Mouse (Mus musculus): ENCODE results near the gene Mfsd6l.

Mfsd6l gene

DNA sequence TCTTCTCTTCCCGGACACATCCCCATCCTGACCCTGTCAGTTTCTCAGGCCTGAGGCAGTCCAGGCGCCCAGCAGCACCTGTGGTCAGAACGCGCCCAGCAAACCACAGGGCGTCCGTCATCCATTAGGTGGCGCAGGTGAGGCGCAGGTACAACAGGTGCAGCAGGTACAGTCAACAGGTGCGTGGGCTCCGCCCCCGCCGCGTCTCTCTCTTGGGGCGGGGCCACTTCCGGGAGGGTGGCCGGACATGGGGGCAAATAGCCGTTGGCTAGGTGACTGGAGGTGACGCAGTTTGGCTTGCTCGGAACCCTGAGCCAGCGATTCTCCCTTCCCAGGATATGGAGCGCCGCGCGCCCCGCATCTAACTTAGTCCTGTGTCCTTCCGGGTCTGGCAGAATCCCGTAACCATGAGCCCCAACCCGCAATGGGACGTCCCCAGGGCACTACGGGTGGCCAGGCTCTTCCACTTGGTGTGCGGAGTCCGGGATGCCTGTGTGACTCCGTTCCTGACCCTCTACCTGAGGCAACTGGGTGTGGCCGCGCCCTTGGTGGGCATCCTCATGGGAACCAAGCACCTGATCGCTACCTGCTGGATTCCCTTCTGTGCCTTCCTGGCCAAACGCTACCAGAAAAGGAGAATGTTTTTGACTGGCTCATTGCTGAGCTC lies at the start of gene Mfsd6l:
Gene Mfsd6l (plus strand): TSS at position 269 of the 667 bp plus-strand sequence.
- DNase-seq (ENCODE audit: low spot score) = peak; percentile 41

DNA sequence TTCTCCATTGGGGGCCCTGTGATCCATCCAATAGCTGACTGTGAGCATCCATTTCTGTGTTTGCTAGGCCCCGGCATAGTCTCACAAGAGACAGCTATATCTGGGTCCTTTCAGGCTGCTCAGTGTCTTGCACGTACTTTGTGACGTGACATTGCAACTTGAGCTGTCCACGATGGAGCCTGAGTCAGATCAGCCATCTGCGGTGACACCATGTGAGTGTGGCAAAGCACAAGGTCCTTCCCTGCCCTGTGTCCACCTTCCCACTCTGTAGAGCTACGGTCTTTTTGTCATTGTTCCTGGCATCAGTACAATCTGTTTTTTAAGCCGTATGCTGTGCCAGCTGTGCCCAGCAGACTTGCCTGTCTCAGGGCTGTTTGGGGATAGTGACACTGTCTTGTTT lies 48.7 kb upstream of the Mfsd6l start:
- DNase-seq (ENCODE audit: low spot score) = no peak

DNA sequence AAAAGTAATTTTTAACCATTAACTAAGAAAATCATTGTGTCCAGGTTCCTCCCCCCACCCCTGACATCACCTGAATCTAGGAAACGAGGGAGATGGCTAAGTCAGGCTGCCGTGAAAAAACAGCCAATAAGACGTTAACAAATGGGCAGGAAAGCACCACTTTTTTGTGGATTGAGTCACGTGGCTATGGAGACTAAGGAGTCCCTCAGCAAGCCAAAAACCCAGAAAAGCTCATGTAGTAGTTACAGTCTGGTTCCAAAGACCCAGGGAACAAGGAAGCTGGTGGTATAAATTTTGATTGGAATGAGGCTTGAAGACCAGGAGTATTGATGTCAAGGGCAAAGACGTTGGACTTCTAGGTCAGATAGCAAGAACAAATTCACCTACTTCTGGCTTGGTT lies 47.4 kb upstream of the Mfsd6l start:
- no peak for DNase-seq (ENCODE audit: low spot score)

DNA sequence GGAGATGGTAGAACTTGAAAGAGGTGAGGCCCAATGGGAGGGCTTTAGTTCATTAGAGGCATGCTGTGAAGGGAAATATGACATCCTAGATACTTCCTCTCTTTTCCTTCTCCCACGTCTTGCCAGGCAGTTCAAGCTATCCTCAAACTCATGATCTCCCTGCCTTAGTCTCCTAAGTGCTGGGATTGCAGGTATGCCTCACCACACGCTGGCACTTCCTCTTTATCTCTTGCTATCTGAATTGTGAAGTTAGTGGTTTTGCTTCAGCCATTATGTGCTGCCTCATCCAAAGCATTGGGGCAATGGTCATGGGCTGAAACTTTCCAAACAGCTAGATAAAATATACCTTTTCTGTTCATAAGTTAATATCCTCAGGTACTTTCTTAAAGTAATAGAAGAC lies 46.8 kb upstream of the Mfsd6l start:
- DNase-seq (ENCODE audit: low spot score) = no peak

DNA sequence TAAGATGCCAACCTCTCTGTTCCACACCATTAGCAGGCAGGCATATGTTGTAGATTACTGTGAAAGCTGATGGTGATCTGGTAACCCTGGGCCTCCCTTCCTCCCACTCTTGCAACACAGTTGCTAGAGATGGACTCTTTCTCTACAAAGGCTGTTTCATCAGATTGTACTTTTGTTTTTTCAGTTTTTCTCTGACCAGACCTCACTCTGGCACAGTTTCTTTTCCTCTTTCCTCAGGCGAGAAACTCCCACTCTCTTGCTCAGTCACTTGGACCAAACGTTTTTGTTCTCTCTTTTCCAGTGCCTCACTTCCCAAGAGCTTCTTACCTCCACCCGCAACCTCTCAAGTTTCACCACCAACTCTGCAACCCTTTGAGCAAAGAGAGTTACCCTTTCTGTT lies 42.0 kb upstream of the Mfsd6l start:
- no peak for DNase-seq (ENCODE audit: low spot score)

DNA sequence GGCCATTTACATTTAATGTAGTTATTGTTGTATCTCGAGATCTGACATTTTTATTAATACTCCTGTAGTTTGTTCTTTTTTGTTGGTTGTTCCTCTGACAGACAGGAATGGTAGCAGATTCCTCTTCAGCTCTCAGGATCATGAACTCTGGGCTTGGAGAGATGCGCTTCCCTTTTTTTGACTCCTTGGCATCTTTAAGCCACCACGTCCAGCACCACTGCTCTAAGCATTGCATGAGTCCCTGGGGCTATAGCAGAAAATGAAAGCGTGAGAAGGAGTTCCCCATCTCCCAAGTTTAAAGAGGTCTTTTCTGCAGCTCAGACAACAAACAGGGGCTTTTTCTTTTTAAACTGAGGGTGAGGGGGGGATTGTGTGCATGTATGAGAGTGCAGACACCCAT lies 36.6 kb upstream of the Mfsd6l start:
- no peak for DNase-seq (ENCODE audit: low spot score)

DNA sequence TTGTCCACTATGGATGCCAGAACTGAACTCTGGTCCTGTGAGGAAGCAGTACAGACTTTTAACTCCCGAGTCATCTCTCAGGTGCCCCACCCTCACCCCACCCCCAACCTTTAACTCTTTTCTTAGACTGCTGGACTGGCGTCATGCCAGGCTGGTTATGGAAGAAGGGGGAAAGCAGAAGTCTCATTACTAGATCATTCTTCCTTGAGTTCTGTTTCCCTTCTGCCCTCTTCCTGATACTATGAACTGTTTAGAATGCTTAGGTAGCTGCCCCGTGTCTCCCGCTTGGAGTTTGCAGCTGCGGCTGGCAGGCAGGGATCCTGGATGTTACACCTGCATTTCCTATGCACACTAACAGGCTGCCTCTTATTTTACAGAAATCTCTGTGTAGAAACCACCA lies 36.2 kb upstream of the Mfsd6l start:
- DNase-seq (ENCODE audit: low spot score) = no peak

DNA sequence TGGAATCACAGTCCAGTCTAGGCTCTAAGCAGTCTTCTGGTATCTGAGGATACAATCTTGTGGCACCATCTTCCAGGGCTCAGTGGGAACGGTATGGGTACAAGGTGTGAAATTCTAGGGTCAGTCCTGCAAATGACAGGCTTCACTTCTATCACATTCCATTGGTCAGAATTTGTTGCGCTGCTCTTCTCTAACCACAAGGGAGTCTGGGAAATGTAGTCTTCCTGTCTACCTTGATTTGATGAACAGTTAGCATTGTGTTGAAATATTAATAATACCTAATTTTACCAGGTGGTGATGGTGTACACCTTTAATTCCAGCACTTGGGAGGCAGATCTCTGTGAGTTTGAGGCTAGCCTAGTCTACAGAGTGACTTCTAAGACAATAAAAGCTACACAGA lies 35.5 kb upstream of the Mfsd6l start:
- no peak for DNase-seq (ENCODE audit: low spot score)

DNA sequence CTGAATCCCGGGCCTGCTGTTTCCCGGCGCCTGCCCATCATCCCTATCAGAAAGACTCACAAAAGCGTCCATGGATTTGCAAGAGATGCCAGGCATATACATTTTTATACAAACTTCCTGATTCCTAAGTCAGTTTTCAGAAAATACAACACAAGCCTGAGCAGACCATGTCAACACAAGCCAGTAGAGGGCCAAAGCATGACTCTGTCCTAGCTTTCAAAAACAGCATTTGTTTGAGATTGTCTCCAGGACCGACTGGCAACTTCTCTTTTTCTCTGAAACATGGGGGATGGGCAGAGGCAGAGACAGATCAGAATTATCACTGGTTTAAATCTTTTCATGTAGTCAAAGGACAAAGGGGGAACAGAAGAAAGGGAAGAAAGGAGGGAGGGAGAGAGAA lies 34.6 kb upstream of the Mfsd6l start:
- no peak for DNase-seq (ENCODE audit: low spot score)

DNA sequence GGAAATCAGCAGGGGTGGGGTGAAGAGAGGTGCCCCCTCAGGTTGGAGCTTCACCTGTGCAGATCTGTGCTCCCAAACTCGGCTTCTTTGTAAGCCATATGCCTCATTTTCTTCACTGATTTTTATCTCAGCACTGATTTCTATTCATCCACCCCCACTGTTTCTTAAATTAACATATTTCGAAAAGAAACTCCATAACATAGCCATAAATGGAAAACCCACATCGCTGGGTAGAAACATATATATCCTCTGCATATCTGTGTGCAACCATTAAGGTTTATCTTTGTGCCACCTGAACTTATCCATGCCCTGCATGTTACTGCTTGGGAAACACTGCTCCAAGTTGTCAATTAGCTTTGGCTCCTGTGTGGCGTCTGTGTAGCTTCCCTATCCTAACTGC lies 29.5 kb upstream of the Mfsd6l start:
- no peak for DNase-seq (ENCODE audit: low spot score)

DNA sequence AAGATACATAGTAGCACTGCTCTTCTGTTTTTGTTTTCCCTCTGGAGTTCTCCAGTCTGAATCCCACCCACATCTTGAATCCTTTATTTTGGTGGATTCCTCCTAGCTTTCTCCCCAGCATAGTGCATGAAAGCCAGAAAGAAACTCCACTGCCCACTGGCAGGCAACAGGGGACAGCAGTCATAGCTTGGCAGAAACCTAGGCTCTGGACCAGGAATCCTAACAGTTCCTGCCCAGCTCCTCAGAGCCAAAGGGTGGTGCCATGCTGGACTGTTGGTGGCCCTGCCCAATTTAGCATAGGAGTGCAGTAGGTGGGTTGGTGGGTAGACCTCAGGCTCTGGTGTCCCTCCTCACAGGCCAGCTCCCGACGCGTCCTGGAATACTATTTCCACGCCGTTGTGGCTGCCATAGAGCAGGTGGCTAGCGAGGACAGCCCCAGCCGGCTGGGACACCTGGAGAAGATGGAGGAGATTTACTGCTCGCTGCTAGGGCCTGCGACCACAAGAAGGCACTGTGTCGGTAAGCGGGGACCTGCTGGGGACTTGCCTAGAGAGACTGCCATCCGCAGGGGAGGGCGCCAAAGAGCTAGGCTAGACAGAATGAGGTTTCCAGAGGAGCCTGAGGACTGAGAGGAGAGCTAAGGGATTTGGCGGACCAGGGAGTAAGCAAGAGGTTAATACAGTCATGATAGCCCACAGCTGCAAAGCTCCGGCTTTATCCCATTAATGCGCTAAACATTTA lies 24.8 kb upstream of the Mfsd6l start:
- no peak for DNase-seq (ENCODE audit: low spot score)

DNA sequence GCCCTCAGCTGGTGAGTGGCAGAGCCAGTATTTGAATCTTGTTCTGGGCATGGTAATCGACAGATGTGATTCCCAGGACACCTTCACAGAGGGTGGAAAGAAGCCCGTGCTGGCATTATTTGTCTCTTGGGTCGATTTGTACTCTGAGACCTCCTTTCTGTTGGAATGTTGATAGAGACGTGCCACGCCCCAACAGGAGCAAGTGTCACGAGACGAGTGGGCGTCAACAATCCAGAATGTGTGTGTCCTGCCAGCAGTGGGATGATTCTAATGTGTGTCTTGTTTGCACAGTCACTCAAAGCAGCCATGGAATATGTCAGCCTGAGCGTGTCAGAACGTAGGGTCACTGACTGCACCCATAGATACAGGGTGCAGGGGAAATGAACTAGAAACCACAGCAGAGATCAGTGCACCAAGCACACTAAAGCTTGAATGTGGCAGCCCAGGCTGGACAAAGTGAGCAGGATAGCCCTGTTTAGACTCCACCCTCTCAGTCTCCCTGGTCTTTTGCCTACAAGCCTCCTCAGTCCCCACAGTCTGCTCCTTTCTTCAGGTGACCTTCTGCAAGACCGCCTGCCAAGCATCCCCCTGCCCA lies 23.9 kb upstream of the Mfsd6l start:
- no peak for DNase-seq (ENCODE audit: low spot score)

DNA sequence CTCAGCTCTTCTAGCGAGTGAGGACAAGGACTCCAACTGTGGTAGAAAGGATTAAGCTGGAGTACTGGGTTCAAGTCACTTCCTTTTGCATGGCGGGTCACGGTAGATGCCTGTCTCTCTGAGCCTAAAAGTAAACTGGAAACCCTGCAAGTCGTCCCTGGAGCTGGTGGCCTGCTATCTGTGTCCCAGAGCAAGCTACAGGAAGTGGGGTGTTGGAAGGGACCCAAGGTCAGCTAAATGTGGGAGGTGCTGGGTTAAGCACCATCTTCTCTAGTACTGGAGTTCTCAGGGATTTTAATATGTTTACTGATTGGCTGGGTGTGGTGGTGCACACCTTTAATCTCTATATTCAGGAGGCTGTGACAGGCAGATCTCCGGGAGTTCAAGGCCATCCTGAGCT lies 23.2 kb upstream of the Mfsd6l start:
- DNase-seq (ENCODE audit: low spot score) = no peak

DNA sequence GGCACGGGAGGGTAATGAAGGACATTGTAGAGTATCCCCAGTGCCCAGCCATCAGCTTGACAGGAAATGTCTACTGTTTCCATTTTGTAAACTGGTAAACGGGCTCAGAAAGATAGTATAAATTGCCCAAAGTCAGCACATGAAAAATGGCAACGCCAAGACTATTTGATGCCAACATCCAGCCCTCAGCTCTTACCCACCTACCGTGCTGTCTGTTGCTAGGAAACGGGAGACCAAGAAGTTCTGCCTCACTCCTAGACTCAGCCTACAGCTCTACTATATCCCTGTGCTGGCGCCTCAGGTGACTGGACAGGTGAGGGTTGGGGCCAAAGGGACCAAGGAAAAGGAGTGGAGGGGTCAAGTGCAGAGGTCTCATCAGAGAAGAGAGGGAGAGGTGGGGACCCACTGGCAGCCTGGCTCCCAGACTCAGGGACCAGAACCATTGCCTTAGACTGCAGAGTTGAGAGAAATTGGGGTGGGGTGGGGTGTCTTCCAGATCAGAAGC lies 22.0 kb upstream of the Mfsd6l start:
- DNase-seq (ENCODE audit: low spot score) = no peak

DNA sequence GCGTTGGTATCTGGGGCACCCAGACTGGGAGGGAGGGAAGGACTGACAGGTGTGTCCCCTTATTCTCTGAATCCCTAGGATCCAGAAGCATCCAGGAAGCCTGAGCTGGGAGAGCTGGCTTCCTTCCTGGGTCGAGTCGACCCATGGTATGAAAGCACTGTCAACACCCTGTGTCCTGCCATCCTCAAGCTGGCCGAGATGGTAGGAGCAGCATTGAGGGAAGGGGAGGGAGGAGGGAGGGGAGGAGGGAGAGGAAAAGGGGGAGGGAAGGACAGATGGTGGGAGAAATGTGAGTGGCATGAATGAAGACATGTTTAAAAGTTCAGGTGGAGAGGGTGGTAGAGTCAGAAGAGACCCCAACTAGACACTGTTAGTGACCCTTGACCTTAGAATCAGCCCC lies 20.0 kb upstream of the Mfsd6l start:
- no peak for DNase-seq (ENCODE audit: low spot score)

DNA sequence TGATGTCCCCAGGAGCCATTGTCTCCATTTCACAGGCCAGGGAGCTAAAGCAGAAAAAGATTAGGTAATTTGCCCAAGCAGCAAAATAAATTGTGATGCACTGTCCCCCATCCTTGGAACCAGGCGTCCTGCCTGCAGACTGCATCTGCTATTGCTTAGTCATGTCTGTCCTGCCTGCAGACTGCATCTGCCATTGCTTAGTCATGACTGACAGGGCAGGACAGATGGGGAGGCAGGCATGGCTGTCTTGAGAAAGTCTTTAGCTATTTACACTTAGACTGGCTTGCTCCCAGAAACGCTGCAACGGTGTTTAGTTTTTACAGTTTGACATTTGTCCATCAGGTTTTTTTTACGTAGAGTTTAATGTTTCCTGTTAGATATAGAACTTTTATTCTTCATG lies 19.5 kb upstream of the Mfsd6l start:
- DNase-seq (ENCODE audit: low spot score) = no peak

DNA sequence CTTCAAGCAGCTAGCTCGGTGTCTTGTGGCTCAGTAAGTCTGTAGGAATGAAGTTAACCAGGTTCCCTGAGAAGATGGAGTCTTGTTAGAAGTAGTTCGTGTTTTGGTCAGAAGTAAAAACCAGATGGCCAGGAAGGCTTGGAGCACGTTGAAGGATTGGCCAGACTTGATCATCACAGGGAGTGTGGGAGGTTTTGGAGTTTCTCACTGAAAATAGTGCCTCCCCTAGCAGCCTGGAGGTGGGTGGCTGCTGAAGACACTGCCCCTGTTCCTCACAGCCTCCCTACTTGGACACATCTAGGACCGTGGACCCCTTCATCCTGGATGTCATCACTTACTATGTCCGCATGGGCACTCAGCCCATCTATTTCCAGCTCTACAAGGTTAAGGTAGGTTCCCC lies 16.4 kb upstream of the Mfsd6l start:
- no peak for DNase-seq (ENCODE audit: low spot score)

DNA sequence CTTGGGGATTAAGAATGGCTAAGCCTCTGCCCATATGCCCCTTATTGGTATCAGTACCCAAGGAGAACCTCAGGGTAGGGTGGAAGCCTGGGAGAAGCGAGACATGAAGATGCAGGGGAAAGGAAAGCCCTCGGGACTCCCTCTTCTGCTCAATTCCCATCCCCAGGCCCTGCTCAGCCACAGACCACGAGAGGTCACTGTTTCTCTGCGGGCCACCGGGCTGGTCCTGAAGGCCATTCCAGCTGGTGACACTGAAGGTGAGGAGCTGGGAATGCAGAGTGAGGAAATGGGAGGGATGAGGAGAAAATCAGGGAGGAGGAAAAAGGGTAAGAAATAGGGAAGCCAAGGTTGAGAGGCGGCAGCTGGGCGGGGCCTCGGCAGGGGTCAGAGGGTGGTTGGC lies 11.4 kb upstream of the Mfsd6l start:
- no peak for DNase-seq (ENCODE audit: low spot score)

DNA sequence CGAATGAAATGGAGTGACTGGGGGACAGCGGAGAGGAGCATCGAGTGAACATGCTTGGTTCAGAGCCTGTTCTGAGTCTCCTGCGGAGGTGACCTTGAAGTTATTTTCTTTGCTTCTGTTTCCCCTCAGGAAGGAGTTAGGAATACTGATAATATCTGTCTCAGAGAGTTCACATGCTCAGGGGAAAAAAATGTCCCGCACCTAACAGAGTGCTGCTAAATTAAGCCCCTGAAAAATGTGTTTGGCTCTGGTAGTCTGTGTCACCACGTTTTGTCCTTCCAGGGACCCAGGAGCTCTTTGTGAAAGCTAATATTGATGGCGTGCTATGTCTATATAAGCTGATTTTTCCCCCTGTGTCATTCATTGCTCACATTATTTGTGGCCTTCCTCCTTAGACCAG lies 10.8 kb upstream of the Mfsd6l start:
- no peak for DNase-seq (ENCODE audit: low spot score)

DNA sequence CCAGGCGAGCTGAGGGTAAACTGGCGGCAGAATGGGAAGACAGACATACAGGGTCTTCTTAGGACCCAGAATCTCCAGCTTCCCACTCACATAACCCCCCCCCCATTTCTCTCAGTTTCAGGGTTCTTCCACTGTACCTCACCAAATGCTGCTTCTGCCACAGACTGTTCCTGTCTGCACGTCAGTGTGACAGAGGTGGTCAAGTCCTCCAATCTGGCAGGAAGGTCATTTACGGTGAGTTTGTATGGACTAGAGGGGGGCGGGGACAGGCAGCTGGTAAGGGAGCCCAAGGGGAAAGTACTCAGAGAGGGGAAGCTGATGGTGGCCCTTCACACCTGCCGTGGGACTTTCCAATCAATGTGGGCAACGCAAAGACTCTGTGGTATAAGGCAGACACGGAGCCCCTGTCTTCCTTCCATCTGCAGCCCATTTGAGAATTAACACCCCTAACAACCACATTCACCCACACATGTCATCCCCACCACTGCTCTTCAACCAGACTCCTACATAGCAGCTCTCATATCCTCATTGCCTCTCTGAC lies 10.2 kb upstream of the Mfsd6l start:
- no peak for DNase-seq (ENCODE audit: low spot score)

DNA sequence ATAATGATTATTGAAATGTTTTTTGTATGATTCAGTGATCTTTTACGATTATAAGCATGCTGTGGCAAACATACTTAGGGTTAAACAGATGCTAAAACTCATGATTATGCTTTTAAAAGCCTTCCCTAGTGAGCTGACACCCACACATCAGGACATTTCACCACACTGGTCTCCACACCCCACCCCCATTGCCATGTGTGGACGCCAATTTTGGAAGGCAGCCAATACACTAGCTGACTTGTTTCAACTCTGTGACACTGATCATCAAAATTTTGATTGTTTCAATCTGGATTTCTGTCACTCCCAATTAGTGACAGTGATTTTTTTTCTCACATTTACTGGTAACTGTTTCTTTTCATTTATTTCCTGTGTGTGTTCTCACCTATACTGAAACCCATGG lies 8.5 kb upstream of the Mfsd6l start:
- DNase-seq (ENCODE audit: low spot score) = no peak

DNA sequence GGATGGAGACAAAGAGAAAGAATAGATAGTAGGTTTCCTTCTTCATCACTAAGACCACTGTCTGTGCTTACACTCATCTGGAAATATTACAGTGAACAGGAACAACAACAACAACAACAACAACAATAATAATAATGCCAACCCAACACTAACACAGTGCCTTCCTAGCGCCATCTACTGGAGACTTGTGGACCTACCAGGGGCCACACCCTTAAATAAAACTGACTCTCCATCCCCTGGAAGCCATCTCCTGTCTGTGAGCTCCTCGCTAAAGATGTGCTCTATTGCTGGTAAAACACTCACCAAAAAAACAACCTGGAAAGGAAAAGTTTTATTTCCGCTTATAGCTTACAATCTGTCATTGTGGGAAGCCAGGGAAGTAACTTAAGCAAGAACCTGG lies 6.4 kb upstream of the Mfsd6l start:
- no peak for DNase-seq (ENCODE audit: low spot score)

DNA sequence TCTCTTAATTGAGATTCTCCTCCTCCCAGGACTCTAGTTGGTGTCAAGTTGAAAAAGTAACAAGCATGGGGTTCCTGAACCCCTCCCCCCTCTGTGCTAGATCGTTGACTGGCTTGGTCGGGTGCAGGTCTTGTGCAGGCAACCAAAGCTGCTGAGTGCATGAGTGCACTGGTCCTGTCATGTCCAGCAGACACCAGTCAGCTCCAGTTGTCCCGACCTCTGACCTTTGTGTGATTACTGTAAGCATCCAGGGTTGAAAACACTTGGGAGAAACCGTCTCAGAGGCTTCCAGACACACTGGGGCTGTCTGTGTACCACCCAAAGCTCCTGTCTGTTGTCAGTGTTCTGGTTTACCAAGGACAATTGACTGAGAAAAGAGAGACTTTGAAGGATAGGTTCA lies 5.6 kb upstream of the Mfsd6l start:
- DNase-seq (ENCODE audit: low spot score) = no peak

Measured in testis, postnatal 14 days (tissue).